Mouse (Mus musculus) frontal cortex, adult 2 months (tissue): ENCODE data around the gene Sez6l. TPM values are rescaled to one million over a fixed set of nuclear protein-coding genes. Genes with fewer than 3 reads are reported as not detected.
A peak's percentile ranks its signal among the peaks of the same experiment; 100 is the strongest.
"Not testable (repeated sequence)": the region's sequence is repeated elsewhere in the genome, so short reads cannot be mapped to it uniquely, and the experiment has no call there.

Experiments
- DNase-seq, 2 experiments: peaks; one replicate each; pipeline ENCODE4 v3.0.0; 2022; ENCODE audit warnings: low spot score in 1 of 2; ENCODE audit errors: extremely low spot score in 1 of 2
- polyA plus RNA-seq: library from polyadenylated mRNA; depleted of rRNA; stranded (reverse); fragments of >200 nt; gene quantifications from 2 replicates; pipeline ENCODE4 v1.2.3, GENCODE M21; 2012

Sez6l gene
- polyA plus RNA-seq, 1 experiment, result 82.5 TPM

- no peak for DNase-seq
Observed at GRCm38 (mm10) chr5:112453088-112453487, 123.9 kb downstream of the Sez6l start.

GRCm38 (mm10) chr5:112448747-112449440, 128.1 kb downstream of the Sez6l start, which contains the start of gene Gm6588:
Gene Gm6588 (plus strand): TSS chr5:112449426.
- no peak for DNase-seq

GRCm38 (mm10) chr5:112438535-112438934, 138.4 kb downstream of the Sez6l start:
- DNase-seq, result no peak

- peak; percentile 70 to 95 for DNase-seq
Observed at GRCm38 (mm10) chr5:112433004-112433403, 144.0 kb downstream of the Sez6l start.

- no peak for DNase-seq
Observed at GRCm38 (mm10) chr5:112432033-112432432, 145.0 kb downstream of the Sez6l start.

- DNase-seq, result no peak
Observed at GRCm38 (mm10) chr5:112431120-112431775, 145.7 kb downstream of the Sez6l start.

- peak in 1 of 2 experiments; percentile 83 for DNase-seq
Observed at GRCm38 (mm10) chr5:112428944-112429343, 148.0 kb downstream of the Sez6l start.

- peak in 1 of 2 experiments; percentile 87 for DNase-seq
Observed at GRCm38 (mm10) chr5:112427283-112427682, 149.7 kb downstream of the Sez6l start.

- DNase-seq, result no peak
Observed at GRCm38 (mm10) chr5:112426635-112427034, 150.3 kb downstream of the Sez6l start.

GRCm38 (mm10) chr5:112419535-112419934, 157.4 kb downstream of the Sez6l start:
- DNase-seq, result no peak

GRCm38 (mm10) chr5:112418023-112418422, 159.0 kb downstream of the Sez6l start:
- no peak for DNase-seq

GRCm38 (mm10) chr5:112416673-112417072, 160.3 kb downstream of the Sez6l start:
- DNase-seq, result no peak

GRCm38 (mm10) chr5:112412781-112413180, 164.2 kb downstream of the Sez6l start:
- DNase-seq, result not testable (repeated sequence)

- peak in 1 of 2 experiments; percentile 84 for DNase-seq
Observed at GRCm38 (mm10) chr5:112411514-112412335, 165.3 kb downstream of the Sez6l start.

GRCm38 (mm10) chr5:112411072-112411471, 165.9 kb downstream of the Sez6l start:
- peak in 1 of 2 experiments; percentile 63 for DNase-seq

GRCm38 (mm10) chr5:112409274-112409673, 167.7 kb downstream of the Sez6l start:
- no peak for DNase-seq

GRCm38 (mm10) chr5:112406017-112406416, 171.0 kb downstream of the Sez6l start:
- DNase-seq, result no peak

- DNase-seq, result no peak
Observed at GRCm38 (mm10) chr5:112402437-112402836, 174.5 kb downstream of the Sez6l start.

GRCm38 (mm10) chr5:112399284-112399683, 177.7 kb downstream of the Sez6l start:
- no peak for DNase-seq

GRCm38 (mm10) chr5:112396066-112396465, 180.9 kb downstream of the Sez6l start:
- DNase-seq, result no peak
